Mouse (Mus musculus): ENCODE measurements around the gene D630039A03Rik. TPM values are rescaled to one million over a fixed set of nuclear protein-coding genes. Genes with fewer than 3 reads are reported as not detected.

Gene D630039A03Rik
- polyA plus RNA-seq, 1 experiment: 0.54 TPM

GRCm38 (mm10) chr4:57862269-57862986, 53.7 kb downstream of the D630039A03Rik start:
- no peaks in the 10 kb centered on the region for H3K4me1 ChIP-seq (ENCODE audit: control insufficient read depth, insufficient read depth, low read length)
- no peak overlapping the region for H3K4me3 ChIP-seq (replicated peaks; ENCODE audit: insufficient read depth, low read depth, low read length)
- no peak overlapping the region for H3K27ac ChIP-seq (ENCODE audit: insufficient read depth, low read length)
- DNase-seq: no peak
- no peaks in the 10 kb centered on the region for H3K27me3 ChIP-seq (ENCODE audit: control insufficient read depth, insufficient read depth, low read length)
- 80% methylated on average over 9 of the region's 9 CpGs for WGBS
- TF ChIP-seq POLR2A (IDR thresholded peaks at IDR 0.05; ENCODE audit: borderline replicate concordance, insufficient read depth, low read length) (no peak), CTCF (IDR thresholded peaks at IDR 0.05; ENCODE audit: borderline replicate concordance, insufficient read depth, low read depth, low read length) (no peak)

- no peak for TF ChIP-seq POLR2A (IDR thresholded peaks at IDR 0.05; ENCODE audit: borderline replicate concordance, insufficient read depth, low read length)
- TF ChIP-seq CTCF (IDR thresholded peaks at IDR 0.05; ENCODE audit: borderline replicate concordance, insufficient read depth, low read depth, low read length): no peak
- WGBS: 89% methylated on average over 8 of the region's 8 CpGs
These were observed 54.2 kb downstream of the D630039A03Rik start for GRCm38 (mm10) chr4:57861856-57862255.

GRCm38 (mm10) chr4:57861166-57861565, 54.9 kb downstream of the D630039A03Rik start:
- WGBS: 74% methylated on average over 6 of the region's 6 CpGs
- Histone ChIP-seq H3K27me3 (ENCODE audit: control insufficient read depth, insufficient read depth, low read length) (no peaks in the 10 kb centered on the region), H3K4me1 (ENCODE audit: control insufficient read depth, insufficient read depth, low read length) (no peaks in the 10 kb centered on the region), H3K4me3 (replicated peaks; ENCODE audit: insufficient read depth, low read depth, low read length) (no peak overlapping the region), H3K27ac (ENCODE audit: insufficient read depth, low read length) (no peak overlapping the region)
- no peak for TF ChIP-seq CTCF (IDR thresholded peaks at IDR 0.05; ENCODE audit: borderline replicate concordance, insufficient read depth, low read depth, low read length)
- TF ChIP-seq POLR2A (IDR thresholded peaks at IDR 0.05; ENCODE audit: borderline replicate concordance, insufficient read depth, low read length): no peak
- DNase-seq: no peak

More at GRCm38 (mm10) chr4:57861856-57862255, 54.2 kb downstream of the D630039A03Rik start:
- no peak overlapping the region for H3K4me3 ChIP-seq (replicated peaks; ENCODE audit: insufficient read depth, low read depth, low read length)
- no peaks in the 10 kb centered on the region for H3K27me3 ChIP-seq (ENCODE audit: control insufficient read depth, insufficient read depth, low read length)
- no peak overlapping the region for H3K27ac ChIP-seq (ENCODE audit: insufficient read depth, low read length)
- H3K4me1 ChIP-seq (ENCODE audit: control insufficient read depth, insufficient read depth, low read length): no peaks in the 10 kb centered on the region
- no peak for DNase-seq

- no peak overlapping the region for H3K27ac ChIP-seq (ENCODE audit: insufficient read depth, low read length)
- no peaks in the 10 kb centered on the region for H3K4me1 ChIP-seq (ENCODE audit: control insufficient read depth, insufficient read depth, low read length)
- no peaks in the 10 kb centered on the region for H3K27me3 ChIP-seq (ENCODE audit: control insufficient read depth, insufficient read depth, low read length)
- WGBS: 87% methylated on average over 6 of the region's 6 CpGs
- no peak for TF ChIP-seq CTCF (IDR thresholded peaks at IDR 0.05; ENCODE audit: borderline replicate concordance, insufficient read depth, low read depth, low read length)
- TF ChIP-seq POLR2A (IDR thresholded peaks at IDR 0.05; ENCODE audit: borderline replicate concordance, insufficient read depth, low read length): no peak
- no peak for DNase-seq
- H3K4me3 ChIP-seq (replicated peaks; ENCODE audit: insufficient read depth, low read depth, low read length): no peak overlapping the region
These were observed 55.9 kb downstream of the D630039A03Rik start for GRCm38 (mm10) chr4:57860204-57860611.

Other genes starting within 250 kb of the D630039A03Rik start
- gene Akap2, start 198.6 kb downstream of the D630039A03Rik start, polyA plus RNA-seq (2012; rRNA removed): 33.6 and 34.5 TPM in 2 replicates
- gene Txn1, start 40.1 kb upstream of the D630039A03Rik start, polyA plus RNA-seq (2012; rRNA removed): 119 and 125 TPM in 2 replicates
- not detected in 2 replicates for gene Txndc8, start 92.8 kb upstream of the D630039A03Rik start, polyA plus RNA-seq (2012; rRNA removed)